Mouse (Mus musculus) NIH3T3 (cell line): Measurements from ENCODE around the gene Rora.
A peak's percentile ranks its signal among the peaks of the same experiment; 100 is the strongest.

Source experiments
- DNase-seq: peaks from one replicate; pipeline ENCODE4 v3.0.0-alpha.2; 2012; ENCODE audit warnings: low read depth

Gene Rora

GRCm38 (mm10) chr9:69291451-69291850 lies 637.9 kb downstream of the Rora start:
- no peak for DNase-seq

GRCm38 (mm10) chr9:69292353-69292752 lies 638.8 kb downstream of the Rora start:
- peak; percentile 29 for DNase-seq

- DNase-seq: no peak
These were observed 639.4 kb downstream of the Rora start for GRCm38 (mm10) chr9:69292776-69293687.

- DNase-seq: no peak
These were observed 640.1 kb downstream of the Rora start for GRCm38 (mm10) chr9:69293688-69294074.

GRCm38 (mm10) chr9:69294426-69294825 lies 640.8 kb downstream of the Rora start:
- DNase-seq: no peak

- no peak for DNase-seq
These were observed 641.3 kb downstream of the Rora start for GRCm38 (mm10) chr9:69294856-69295255.

GRCm38 (mm10) chr9:69295826-69296225 lies 642.2 kb downstream of the Rora start:
- DNase-seq: no peak

GRCm38 (mm10) chr9:69296418-69296817 lies 642.8 kb downstream of the Rora start:
- DNase-seq: peak; percentile 75

- DNase-seq: no peak
These were observed 644.3 kb downstream of the Rora start for GRCm38 (mm10) chr9:69297766-69298375.

GRCm38 (mm10) chr9:69298566-69299335 lies 645.2 kb downstream of the Rora start:
- no peak for DNase-seq

- DNase-seq: no peak
These were observed 645.9 kb downstream of the Rora start for GRCm38 (mm10) chr9:69299484-69299883.

GRCm38 (mm10) chr9:69300296-69300695 lies 646.7 kb downstream of the Rora start:
- DNase-seq: peak; percentile 19

- no peak for DNase-seq
These were observed 647.9 kb downstream of the Rora start for GRCm38 (mm10) chr9:69301445-69301844.

GRCm38 (mm10) chr9:69301955-69302354 lies 648.4 kb downstream of the Rora start:
- no peak for DNase-seq

- no peak for DNase-seq
These were observed 649.3 kb downstream of the Rora start for GRCm38 (mm10) chr9:69302846-69303245.

GRCm38 (mm10) chr9:69303346-69303944 lies 649.9 kb downstream of the Rora start:
- no peak for DNase-seq

GRCm38 (mm10) chr9:69303962-69304361 lies 650.4 kb downstream of the Rora start:
- DNase-seq: no peak

- DNase-seq: no peak
These were observed 650.9 kb downstream of the Rora start for GRCm38 (mm10) chr9:69304492-69304891.

GRCm38 (mm10) chr9:69304991-69305390 lies 651.4 kb downstream of the Rora start:
- DNase-seq: no peak

GRCm38 (mm10) chr9:69306734-69307528 lies 653.3 kb downstream of the Rora start:
- DNase-seq: peak; percentile 36

- peak; percentile 62 for DNase-seq
These were observed 654.4 kb downstream of the Rora start for GRCm38 (mm10) chr9:69307974-69308373.
